Mouse (Mus musculus) forebrain, postnatal 0 days (tissue): ENCODE data around the gene Prkcd. TPM values are rescaled to one million over a fixed set of nuclear protein-coding genes. Genes with fewer than 3 reads are reported as not detected.
A peak's percentile ranks its signal among the peaks of the same experiment; 100 is the strongest.

Experiments
- ATAC-seq: fragments of 200-750 bp; cut with Nextera tagmentation; 2 replicates; pipeline ENCODE4 v1.8.0; 2017; ENCODE audit warnings: mild to moderate bottlenecking, moderate library complexity
- DNase-seq: peaks from one replicate; pipeline ENCODE4 v3.0.0-alpha.2; 2015
- H3K27ac ChIP-seq: fragments of 300-500 bp; sonication (generic); 2 replicates; pipeline ENCODE4 v1.5.1; 2014; ENCODE audit warnings: low read depth, mild to moderate bottlenecking, antibody characterized with exemption, low read length, moderate library complexity, mixed read lengths
- H3K27me3 ChIP-seq: fragments of 300-500 bp; sonication (generic); 2 replicates; pipeline ENCODE4 v1.6.1; 2014; ENCODE audit warnings: mild to moderate bottlenecking, low read length, mixed read lengths; ENCODE audit not compliant: insufficient read depth
- H3K36me3 ChIP-seq: fragments of 300-500 bp; sonication (generic); 2 replicates; pipeline ENCODE4 v1.6.1; 2014; ENCODE audit warnings: mild to moderate bottlenecking, moderate library complexity; ENCODE audit not compliant: insufficient read depth
- H3K4me1 ChIP-seq: fragments of 300-500 bp; sonication (generic); 2 replicates; pipeline ENCODE4 v1.6.1; 2014; ENCODE audit warnings: antibody characterized with exemption; ENCODE audit not compliant: insufficient read depth
- H3K4me2 ChIP-seq: fragments of 300-500 bp; sonication (generic); 2 replicates; pipeline ENCODE4 v1.6.1; 2014; ENCODE audit warnings: low read depth, mild to moderate bottlenecking, moderate library complexity
- H3K4me3 ChIP-seq: fragments of 300-500 bp; sonication (generic); 2 replicates; pipeline ENCODE4 v1.5.1; 2014; ENCODE audit warnings: low read depth, low read length, mixed read lengths
- H3K9ac ChIP-seq: fragments of 300-500 bp; sonication (generic); 2 replicates; pipeline ENCODE4 v1.6.1; 2014; ENCODE audit warnings: mild to moderate bottlenecking
- H3K9me3 ChIP-seq: fragments of 300-500 bp; sonication (generic); 2 replicates; pipeline ENCODE4 v1.6.1; 2016; ENCODE audit warnings: low read length
- CTCF ChIP-seq: sonication (generic); IDR thresholded peaks from 2 replicates; pipeline ENCODE4 v1.5.1; 2016; ENCODE audit warnings: antibody characterized with exemption, control low read depth, low read depth
- WGBS: fragments of 180-500 bp; shearing (Covaris S2); extraction: QIAGEN DNeasy Blood & Tissue Kit; methylation state at CpG from one replicate; pipeline ENCODE4 v1.1.7; 2014; 5-methylcytosine and 5-hydroxymethylcytosine counted together
- polyA plus RNA-seq: library from polyadenylated mRNA; unstranded; fragments of >200 nt; fragmentation: Nextera tagmentation; extraction: Ambion mirVana; gene quantifications from 2 replicates; pipeline ENCODE4 v1.2.1, GENCODE M21; 2015
- total RNA-seq: library from RNA; depleted of rRNA; stranded (reverse); fragments of >200 nt; gene quantifications from 2 replicates; pipeline ENCODE4 v1.2.3, GENCODE M21; 2014

Prkcd gene
- total and polyA plus RNA-seq, 2 experiments from 2014 or later, result 19.8 to 29.6 TPM

DNA sequence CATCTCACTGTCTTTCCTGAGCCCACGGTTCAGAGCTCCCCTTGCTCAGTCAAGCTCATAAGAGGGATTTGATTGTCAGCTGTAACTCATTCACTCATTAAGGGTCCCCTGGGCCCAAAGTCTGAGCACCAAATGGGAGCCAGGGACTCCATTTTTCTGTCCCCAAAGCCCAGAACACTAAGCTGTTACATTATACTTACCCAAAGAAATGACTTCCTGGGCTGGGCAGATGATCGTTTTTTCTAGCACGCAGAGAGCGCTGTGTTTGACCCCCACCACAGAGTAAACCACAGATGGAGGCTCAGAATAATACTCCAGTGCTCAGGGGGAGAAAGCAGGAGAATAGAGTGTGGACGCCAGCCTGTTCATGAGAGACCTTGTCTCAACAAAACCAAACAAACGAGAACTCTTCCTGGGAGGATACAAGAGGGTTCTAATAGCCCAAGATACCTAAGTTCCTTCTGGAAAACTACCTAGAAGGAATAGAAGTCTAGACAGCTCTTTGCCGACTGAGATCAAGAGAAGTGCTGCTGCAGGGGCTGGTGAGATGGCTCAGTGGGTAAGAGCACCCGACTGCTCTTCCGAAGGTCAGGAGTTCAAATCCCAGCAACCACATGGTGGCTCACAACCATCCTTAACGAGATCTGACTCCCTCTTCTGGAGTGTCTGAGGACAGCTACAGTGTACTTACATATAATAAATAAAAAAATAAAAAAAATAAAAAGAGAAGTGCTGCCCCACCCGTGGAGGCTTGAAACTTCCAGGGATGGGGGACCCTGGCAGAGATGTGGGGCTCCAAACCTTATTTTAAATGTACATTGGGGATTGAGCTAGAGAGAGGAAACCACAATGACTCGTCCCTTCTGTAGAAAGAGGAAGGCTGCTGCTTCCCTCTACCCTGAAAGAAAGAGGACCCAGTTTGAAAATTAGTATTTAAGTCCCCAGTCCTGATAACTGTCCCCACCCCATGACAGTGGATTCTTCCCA is 1.0 kb upstream of the Prkcd start:
- Histone ChIP-seq H3K36me3 (no peaks in the 10 kb centered on the region), H3K27ac (no peak overlapping the region)

DNA sequence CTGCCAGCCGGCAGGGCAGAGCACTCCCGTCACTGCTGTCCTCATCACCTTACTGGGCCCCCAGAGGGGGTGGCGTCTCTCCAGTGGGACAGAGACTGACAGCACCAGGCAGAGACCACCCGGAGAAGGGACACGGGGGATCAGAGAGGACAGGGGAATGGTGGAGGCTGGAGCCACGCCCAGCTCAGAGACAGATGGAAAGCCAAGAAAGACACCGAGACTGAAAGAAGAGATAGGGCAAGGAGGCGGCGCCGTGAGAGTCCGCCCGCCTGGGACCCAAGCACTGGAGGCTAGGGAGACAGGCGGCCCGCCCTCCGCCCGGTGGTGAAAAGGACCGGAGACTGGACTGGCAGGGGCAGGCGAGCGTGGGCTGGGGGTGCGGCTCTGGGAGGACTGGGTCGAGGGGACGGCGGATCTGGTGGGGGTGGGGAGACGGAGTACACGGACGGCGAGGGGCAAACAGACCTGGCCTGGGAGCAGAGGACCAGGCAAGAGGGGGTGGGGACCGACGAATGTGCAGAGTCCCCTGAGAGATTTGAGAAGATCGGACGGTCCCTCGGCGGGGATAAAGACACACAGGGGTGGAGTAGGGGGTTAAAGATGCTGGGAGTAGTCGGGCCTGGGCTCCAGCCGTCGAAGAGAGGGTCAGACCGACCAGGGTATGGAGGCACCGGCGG is 741 bp downstream of the Prkcd start:
- WGBS, result 2% methylated on average over 38 of the region's 39 CpGs
- Histone ChIP-seq H3K36me3 (no peaks in the 10 kb centered on the region), H3K27me3 (no peaks in the 10 kb centered on the region; the same call in 1 of the 2 replicates), H3K4me1 (no peaks in the 10 kb centered on the region), H3K4me2 (peak overlapping the region; percentile 65), H3K9ac (peak overlapping the region; percentile 53), H3K4me3 (peak overlapping the region; percentile 53), H3K9me3 (no peaks in the 10 kb centered on the region), H3K27ac (no peak overlapping the region; the same call in 1 of the 2 replicates)
- ATAC-seq, result peak; percentile 32
- no peak for TF ChIP-seq CTCF
- peak; percentile 37 for DNase-seq

More for the DNA sequence above, 1.0 kb upstream of the Prkcd start:
- no peak for DNase-seq
- Histone ChIP-seq H3K4me2 (peak overlapping the region; percentile 65), H3K27me3 (no peaks in the 10 kb centered on the region; the same call in 1 of the 2 replicates), H3K4me3 (0 out of 2 replicates have a peak overlapping the region, but pooled peaks have one; percentile 11), H3K4me1 (no peaks in the 10 kb centered on the region), H3K9me3 (no peaks in the 10 kb centered on the region), H3K9ac (peak overlapping the region; percentile 53; the same call in 1 of the 2 replicates)
- TF ChIP-seq CTCF, result no peak
- WGBS, result 61% methylated on average over 12 of the region's 12 CpGs
- no peak for ATAC-seq

DNA sequence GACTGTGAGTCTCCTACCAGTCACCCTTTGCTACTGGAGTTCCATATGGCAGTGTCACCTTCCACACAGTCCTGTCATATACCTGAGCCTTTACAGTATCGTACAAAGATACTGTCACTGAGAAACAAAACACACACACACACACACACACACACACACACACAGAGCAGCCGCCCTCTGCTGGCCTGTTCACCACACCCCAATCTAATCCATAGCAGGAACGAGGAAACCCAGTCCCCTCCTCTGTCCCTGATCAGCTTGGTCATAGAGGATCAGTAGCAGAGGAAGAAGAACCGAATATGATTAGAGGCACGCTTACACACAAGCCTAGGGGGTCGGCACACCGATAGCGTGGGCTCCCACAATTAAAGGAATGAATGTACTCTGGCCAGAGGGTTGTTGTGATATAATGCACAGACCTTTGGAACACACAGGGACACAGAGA is 1.7 kb downstream of the Prkcd start:
- Histone ChIP-seq H3K27me3 (no peaks in the 10 kb centered on the region; the same call in 1 of the 2 replicates), H3K4me1 (no peaks in the 10 kb centered on the region), H3K27ac (no peak overlapping the region), H3K4me3 (peak overlapping the region; percentile 53; the same call in 1 of the 2 replicates), H3K36me3 (no peaks in the 10 kb centered on the region), H3K9ac (no peak overlapping the region), H3K9me3 (no peaks in the 10 kb centered on the region), H3K4me2 (peak overlapping the region; percentile 65)
- 49% methylated on average over 8 of the region's 8 CpGs for WGBS
- peak; percentile 44 for TF ChIP-seq CTCF
- peak; percentile 3 for DNase-seq
- ATAC-seq, result no peak

DNA sequence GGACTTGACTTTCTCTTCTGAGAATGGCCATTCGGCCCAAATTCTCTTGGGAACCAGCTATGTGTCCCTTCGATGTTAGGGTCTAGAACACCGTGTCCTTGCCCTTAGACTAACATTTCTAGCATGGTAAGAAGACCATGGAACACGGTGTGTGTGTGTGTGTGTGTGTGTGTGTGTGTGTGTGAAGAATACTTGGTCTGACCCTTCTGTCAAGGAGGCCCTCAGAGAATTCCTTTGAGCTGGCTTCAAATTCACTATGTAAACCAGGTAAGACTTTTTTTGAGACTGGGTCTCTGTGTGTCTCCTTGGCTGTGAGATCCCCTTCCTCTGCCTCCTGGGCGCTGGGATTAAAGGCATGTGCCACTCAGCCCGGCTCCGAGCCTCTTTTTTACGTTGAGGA is 3.5 kb downstream of the Prkcd start:
- Histone ChIP-seq H3K4me3 (no peak overlapping the region), H3K4me2 (no peak overlapping the region), H3K9me3 (no peaks in the 10 kb centered on the region), H3K9ac (no peak overlapping the region), H3K4me1 (no peaks in the 10 kb centered on the region), H3K36me3 (no peaks in the 10 kb centered on the region), H3K27me3 (no peaks in the 10 kb centered on the region; the same call in 1 of the 2 replicates), H3K27ac (no peak overlapping the region)
- no peak for ATAC-seq
- 91% methylated on average over 8 of the region's 8 CpGs for WGBS
- TF ChIP-seq CTCF, result no peak
- DNase-seq, result no peak

DNA sequence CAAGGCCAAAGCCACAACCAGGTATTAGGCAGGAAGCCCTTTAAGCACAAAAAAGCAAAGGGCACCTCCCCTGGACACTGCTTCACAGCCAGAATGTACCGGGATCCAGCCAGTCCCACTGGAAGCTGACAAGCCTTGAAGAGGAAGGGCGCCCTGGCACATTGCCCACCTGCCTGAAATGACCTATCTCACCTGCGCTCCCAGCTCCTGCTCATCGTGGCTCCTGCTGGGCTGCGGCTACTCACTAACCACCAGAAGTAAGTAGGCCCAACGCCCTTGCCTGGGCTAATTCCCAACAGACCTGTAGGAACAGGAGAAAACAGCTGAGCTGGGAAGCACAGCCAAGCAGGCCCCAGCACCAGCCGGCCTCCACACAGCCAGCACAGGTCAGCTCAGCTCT is 3.9 kb downstream of the Prkcd start:
- H3K4me2 ChIP-seq, result no peak overlapping the region
- DNase-seq (no peak), ATAC-seq (no peak)
- H3K9ac ChIP-seq, result no peak overlapping the region
- no peak for TF ChIP-seq CTCF
- no peaks in the 10 kb centered on the region for H3K4me1 ChIP-seq
- H3K4me3 ChIP-seq, result no peak overlapping the region
- no peaks in the 10 kb centered on the region for H3K9me3 ChIP-seq
- WGBS, result 82% methylated on average over 7 of the region's 7 CpGs
- no peaks in the 10 kb centered on the region for H3K36me3 ChIP-seq
- no peaks in the 10 kb centered on the region; the same call in 1 of the 2 replicates for H3K27me3 ChIP-seq
- no peak overlapping the region for H3K27ac ChIP-seq

DNA sequence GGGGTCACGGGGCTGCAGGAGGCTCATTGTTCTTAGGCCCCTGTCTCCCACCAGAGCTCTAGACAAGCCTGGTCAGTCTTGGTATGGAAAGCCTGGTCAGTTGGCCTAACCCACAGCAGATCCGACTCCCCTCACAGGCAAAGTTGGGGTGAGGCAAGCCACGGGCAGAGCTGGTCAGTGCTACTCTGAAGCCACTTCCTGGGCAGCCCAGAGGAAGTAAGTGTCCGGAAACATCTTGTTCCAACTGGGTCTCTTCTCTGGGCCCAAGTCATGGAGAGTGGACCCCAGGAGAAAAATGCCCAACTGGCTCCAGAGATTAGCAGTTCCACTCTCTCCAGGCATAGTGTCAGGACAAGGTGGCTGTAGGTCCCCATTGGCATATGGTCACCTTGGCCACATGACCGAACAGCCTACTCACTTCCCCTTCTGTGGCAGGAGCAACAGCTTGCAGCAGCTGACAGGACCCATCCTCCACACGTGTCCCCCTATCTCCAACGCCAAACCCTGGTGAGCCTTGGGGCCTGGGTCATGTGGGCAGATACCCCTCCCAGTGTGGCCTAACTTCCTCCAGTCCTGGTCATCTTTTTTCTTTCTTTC is 5.9 kb downstream of the Prkcd start:
- H3K27me3 ChIP-seq, result no peaks in the 10 kb centered on the region
- ATAC-seq (no peak), DNase-seq (no peak)
- H3K4me1 ChIP-seq, result no peaks in the 10 kb centered on the region
- H3K4me3 ChIP-seq, result no peak overlapping the region
- no peaks in the 10 kb centered on the region for H3K36me3 ChIP-seq
- WGBS, result 80% methylated on average over 7 of the region's 7 CpGs
- no peak for TF ChIP-seq CTCF
- H3K9me3 ChIP-seq, result no peaks in the 10 kb centered on the region
- no peak overlapping the region for H3K9ac ChIP-seq
- no peak overlapping the region for H3K27ac ChIP-seq
- no peak overlapping the region for H3K4me2 ChIP-seq
